Mouse (Mus musculus) neural tube, embryonic 11.5 days (tissue): ENCODE results near the gene Olfr1008. TPM values are rescaled to one million over a fixed set of nuclear protein-coding genes. Genes with fewer than 3 reads are reported as not detected.
A peak's percentile ranks its signal among the peaks of the same experiment; 100 is the strongest.
"Not testable (repeated sequence)": the region's sequence is repeated elsewhere in the genome, so short reads cannot be mapped to it uniquely, and the experiment has no call there.

Experiments
- ATAC-seq: fragments of 200-750 bp; cut with Nextera tagmentation; 2 replicates; pipeline ENCODE4 v1.8.0; 2017; ENCODE audit warnings: moderate number of reproducible peaks, mild to moderate bottlenecking, moderate TSS enrichment, moderate library complexity; ENCODE audit not compliant: insufficient read depth, low FRiP score, low TSS enrichment
- DNase-seq: peaks from one replicate; pipeline ENCODE4 v3.0.0-alpha.2; 2015; ENCODE audit warnings: low spot score
- H3K27ac ChIP-seq: fragments of 300-500 bp; sonication (generic); 2 replicates; pipeline ENCODE4 v1.5.1; 2014; ENCODE audit warnings: low read depth, mild to moderate bottlenecking, low read length
- H3K27me3 ChIP-seq: fragments of 300-500 bp; sonication (generic); 2 replicates; pipeline ENCODE4 v1.6.1; 2014; ENCODE audit warnings: mild to moderate bottlenecking, low read length, mixed read lengths; ENCODE audit not compliant: control insufficient read depth, insufficient read depth
- H3K36me3 ChIP-seq: fragments of 300-500 bp; sonication (generic); 2 replicates; pipeline ENCODE4 v1.6.1; 2014; ENCODE audit warnings: mild to moderate bottlenecking, low read length, moderate library complexity, mixed read lengths; ENCODE audit not compliant: control insufficient read depth, insufficient read depth
- H3K4me1 ChIP-seq: fragments of 300-500 bp; sonication (generic); 2 replicates; pipeline ENCODE4 v1.6.1; 2014; ENCODE audit warnings: low read length, mixed read lengths; ENCODE audit not compliant: control insufficient read depth, insufficient read depth
- H3K4me2 ChIP-seq: fragments of 300-500 bp; sonication (generic); 2 replicates; pipeline ENCODE4 v1.6.1; 2014; ENCODE audit warnings: low read depth, mild to moderate bottlenecking, moderate library complexity
- H3K4me3 ChIP-seq: fragments of 300-500 bp; sonication (generic); 2 replicates; pipeline ENCODE4 v1.5.1; 2014; ENCODE audit warnings: low read depth, low read length
- H3K9ac ChIP-seq: fragments of 300-500 bp; sonication (generic); 2 replicates; pipeline ENCODE4 v1.6.1; 2014; ENCODE audit warnings: mild to moderate bottlenecking, low read length
- H3K9me3 ChIP-seq: fragments of 300-500 bp; sonication (generic); 2 replicates; pipeline ENCODE4 v1.6.1; 2016; ENCODE audit warnings: low read length; ENCODE audit not compliant: control insufficient read depth
- WGBS: fragments of 180-500 bp; shearing (Covaris S2); extraction: QIAGEN DNeasy Blood & Tissue Kit; methylation state at CpG from one replicate; pipeline ENCODE4 v1.1.7; 2014; 5-methylcytosine and 5-hydroxymethylcytosine counted together
- polyA plus RNA-seq: library from polyadenylated mRNA; unstranded; fragments of >200 nt; fragmentation: Nextera tagmentation; extraction: Ambion mirVana; gene quantifications from 2 replicates; pipeline ENCODE4 v1.2.1, GENCODE M21; 2014

Olfr1008 gene
- not detected in 2 replicates for polyA plus RNA-seq

DNA sequence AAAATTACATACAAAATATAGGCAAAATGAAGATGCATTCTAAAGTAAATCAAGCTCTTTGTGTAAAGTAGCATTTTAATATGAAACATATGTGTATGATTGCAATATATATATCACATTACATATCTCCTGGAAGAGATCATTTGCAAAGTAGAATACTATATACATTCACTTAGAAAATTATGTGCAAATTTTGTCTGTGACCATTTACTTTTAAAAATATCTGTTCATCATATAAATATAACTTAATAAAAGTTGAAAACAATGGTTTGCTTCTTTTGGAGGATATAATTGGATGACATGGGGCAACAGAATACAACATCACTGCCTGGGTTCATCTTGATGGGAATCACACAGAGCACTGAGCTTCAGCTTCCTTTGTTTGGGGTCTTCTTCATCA lies at the start of gene Olfr1008:
Gene Olfr1008, plus strand, starts transcription at position 301 of the 400 bp plus-strand sequence.
- H3K27me3 ChIP-seq: no peaks in the 10 kb centered on the region
- no peak within 1 kb of the TSS for H3K9ac ChIP-seq
- no peak within 1 kb of the TSS for H3K27ac ChIP-seq
- H3K36me3 ChIP-seq: no peaks in the 10 kb centered on the region
- no peak within 1 kb of the TSS for H3K4me3 ChIP-seq
- H3K4me2 ChIP-seq: no peak within 1 kb of the TSS
- H3K4me1 ChIP-seq: no peaks in the 10 kb centered on the region
- ATAC-seq (no peak), DNase-seq (no peak)
- H3K9me3 ChIP-seq: no peaks in the 10 kb centered on the region

DNA sequence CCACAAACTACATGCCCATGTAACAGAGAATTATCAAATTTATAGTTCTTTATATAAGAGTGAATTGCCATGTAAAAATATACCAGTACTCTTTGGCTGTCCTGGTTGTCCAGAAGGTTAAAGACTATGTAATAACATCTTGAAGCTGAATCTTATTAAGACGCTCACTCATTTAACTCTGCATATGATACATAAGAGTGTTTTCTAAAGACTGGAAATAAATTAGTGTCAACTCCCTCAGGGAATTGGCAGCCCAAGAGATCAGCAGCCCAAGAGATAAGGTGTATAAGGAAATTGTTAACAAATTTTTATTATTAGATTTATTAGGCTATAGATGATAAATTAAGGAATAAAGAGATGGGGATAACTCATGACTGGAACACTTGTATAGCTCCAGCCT lies 38.6 kb upstream of the Olfr1008 start, which contains the start of gene Olfr1002:
Gene Olfr1002, minus strand, starts transcription at position 101 of the 400 bp plus-strand sequence.
- DNase-seq (no peak), ATAC-seq (no peak)
- WGBS: 96% methylated on average over 1 of the region's 1 CpGs
- Histone ChIP-seq H3K36me3 (no peaks in the 10 kb centered on the region), H3K27me3 (no peaks in the 10 kb centered on the region), H3K4me3 (no peak within 1 kb of the TSS), H3K27ac (no peak within 1 kb of the TSS), H3K4me1 (no peaks in the 10 kb centered on the region), H3K4me2 (no peak within 1 kb of the TSS), H3K9ac (no peak within 1 kb of the TSS), H3K9me3 (no peaks in the 10 kb centered on the region)

DNA sequence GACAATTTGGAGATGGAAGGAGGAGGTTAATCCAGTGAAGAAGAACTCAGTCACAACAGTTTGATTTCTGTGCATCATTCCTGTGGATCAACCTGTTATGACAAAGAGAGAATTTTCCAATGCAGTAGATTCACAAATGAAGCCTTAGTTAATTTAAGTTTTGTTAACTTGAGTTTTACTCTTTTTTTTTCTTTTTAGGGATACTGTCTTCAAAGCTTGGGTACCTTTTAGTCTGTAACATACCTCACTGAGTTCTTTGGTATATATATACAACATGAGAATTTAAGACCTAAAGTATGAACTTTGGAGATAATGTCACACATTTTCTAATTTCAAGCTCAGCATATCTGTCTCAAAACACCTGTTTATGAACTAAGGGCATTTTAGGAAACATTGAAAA lies 24.9 kb upstream of the Olfr1008 start, which contains the start of gene Olfr154:
Gene Olfr154, minus strand, starts transcription at position 101 of the 400 bp plus-strand sequence.
- H3K27ac ChIP-seq, H3K4me3 ChIP-seq, H3K36me3 ChIP-seq, H3K4me1 ChIP-seq, DNase-seq, H3K4me2 ChIP-seq, H3K9me3 ChIP-seq, H3K9ac ChIP-seq, ATAC-seq, H3K27me3 ChIP-seq: not testable (repeated sequence)

DNA sequence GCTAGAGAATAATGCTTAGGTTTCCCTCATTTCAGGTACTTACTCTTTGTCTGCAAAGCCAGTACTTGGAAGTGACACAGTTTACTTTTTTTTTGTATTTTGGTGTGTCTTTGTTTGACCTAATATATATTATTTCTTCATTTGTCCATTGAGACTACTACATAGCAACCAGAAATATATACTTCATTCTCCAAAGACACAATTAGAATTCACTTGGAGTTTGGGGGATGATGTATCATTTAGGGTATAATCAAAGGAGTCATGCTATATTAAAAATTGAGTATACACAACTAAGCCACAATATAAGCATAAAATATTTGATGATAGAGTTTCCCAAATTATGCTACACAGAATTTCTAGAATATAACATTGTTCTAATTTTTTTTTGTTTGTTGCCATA lies 10.6 kb upstream of the Olfr1008 start, which contains the start of gene Olfr1006:
Gene Olfr1006, minus strand, starts transcription at position 101 of the 400 bp plus-strand sequence.
- ATAC-seq: no peak
- no peak within 1 kb of the TSS for H3K27ac ChIP-seq
- no peaks in the 10 kb centered on the region for H3K9me3 ChIP-seq
- no peaks in the 10 kb centered on the region for H3K4me1 ChIP-seq
- DNase-seq: no peak
- H3K36me3 ChIP-seq: no peaks in the 10 kb centered on the region
- H3K27me3 ChIP-seq: no peaks in the 10 kb centered on the region
- no peak within 1 kb of the TSS for H3K9ac ChIP-seq
- no peak within 1 kb of the TSS for H3K4me2 ChIP-seq
- H3K4me3 ChIP-seq: no peak within 1 kb of the TSS

DNA sequence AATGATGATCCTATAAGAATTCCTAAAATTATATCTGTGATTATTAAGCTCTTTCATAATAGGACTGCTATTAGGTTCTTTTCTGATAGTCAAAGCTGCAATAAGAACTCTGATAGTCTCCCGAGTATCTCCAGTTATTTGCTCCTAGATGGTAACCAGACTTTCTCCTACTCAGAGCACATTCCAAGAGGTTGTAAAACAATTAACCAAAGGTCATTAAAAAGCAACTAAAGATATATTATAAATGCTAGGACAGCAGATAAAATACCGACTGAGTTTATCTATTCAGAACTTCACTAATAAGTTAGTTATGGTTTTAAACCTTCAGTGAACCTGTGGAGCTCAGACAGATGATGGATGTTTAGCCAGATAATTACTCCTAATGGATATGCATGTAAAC lies 21.4 kb downstream of the Olfr1008 start:
- DNase-seq, H3K36me3 ChIP-seq, H3K4me3 ChIP-seq, H3K27me3 ChIP-seq, H3K9me3 ChIP-seq, H3K27ac ChIP-seq, ATAC-seq, H3K4me1 ChIP-seq, H3K4me2 ChIP-seq, H3K9ac ChIP-seq: not testable (repeated sequence)
- WGBS: 45% methylated on average over 2 of the region's 2 CpGs

DNA sequence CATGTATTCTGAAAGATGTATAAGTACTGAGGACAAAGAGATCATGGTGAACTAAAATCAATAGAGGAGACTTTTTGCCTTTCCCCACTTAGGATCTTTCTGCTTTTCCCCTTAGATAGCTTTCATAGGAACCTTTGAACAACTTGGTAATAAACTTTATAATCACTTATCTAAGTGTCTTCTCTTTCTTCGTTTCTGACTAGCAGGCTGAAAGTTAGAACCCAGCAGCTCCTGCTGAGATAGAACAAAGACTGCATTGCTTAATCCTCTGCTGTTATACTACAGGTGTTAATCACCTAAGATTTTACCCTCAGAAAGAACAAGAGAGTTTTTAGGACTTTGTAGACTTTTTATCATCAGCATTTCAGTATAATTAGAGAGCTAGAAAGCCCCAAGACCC lies 21.9 kb downstream of the Olfr1008 start:
- Histone ChIP-seq H3K4me1 (no peaks in the 10 kb centered on the region), H3K27me3 (no peaks in the 10 kb centered on the region), H3K4me3 (no peak overlapping the region), H3K9me3 (no peaks in the 10 kb centered on the region), H3K9ac (no peak overlapping the region), H3K4me2 (no peak overlapping the region), H3K27ac (no peak overlapping the region), H3K36me3 (no peaks in the 10 kb centered on the region)
- DNase-seq (no peak), ATAC-seq (no peak)
- 8% methylated on average over 1 of the region's 1 CpGs for WGBS

DNA sequence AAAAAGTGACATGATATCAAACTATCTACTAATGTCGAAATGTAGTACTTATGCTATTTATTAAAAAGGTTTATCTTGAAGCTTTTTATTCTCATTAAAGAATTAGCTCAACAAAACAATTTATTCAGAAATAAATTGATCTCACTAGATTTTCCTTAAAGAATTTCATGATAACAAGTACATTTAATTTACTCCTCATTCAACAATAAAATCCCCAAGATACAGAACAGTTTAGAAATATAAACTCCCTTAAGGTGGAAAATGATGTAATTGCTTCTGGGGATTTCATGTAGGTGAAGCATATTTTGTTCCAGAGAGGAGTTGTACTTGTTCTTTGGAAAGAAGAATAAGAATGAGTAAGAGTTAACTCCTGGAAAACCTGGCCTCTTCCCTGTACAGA lies 25.9 kb downstream of the Olfr1008 start, which contains the start of gene Olfr1009:
Gene Olfr1009, plus strand, starts transcription at position 301 of the 400 bp plus-strand sequence.
- DNase-seq: no peak
- Histone ChIP-seq H3K9ac (no peak within 1 kb of the TSS), H3K4me1 (no peaks in the 10 kb centered on the region), H3K36me3 (no peaks in the 10 kb centered on the region), H3K9me3 (no peaks in the 10 kb centered on the region), H3K27me3 (no peaks in the 10 kb centered on the region), H3K27ac (no peak within 1 kb of the TSS), H3K4me3 (no peak within 1 kb of the TSS), H3K4me2 (no peak within 1 kb of the TSS)
- no peak for ATAC-seq
- 87% methylated on average over 1 of the region's 1 CpGs for WGBS

DNA sequence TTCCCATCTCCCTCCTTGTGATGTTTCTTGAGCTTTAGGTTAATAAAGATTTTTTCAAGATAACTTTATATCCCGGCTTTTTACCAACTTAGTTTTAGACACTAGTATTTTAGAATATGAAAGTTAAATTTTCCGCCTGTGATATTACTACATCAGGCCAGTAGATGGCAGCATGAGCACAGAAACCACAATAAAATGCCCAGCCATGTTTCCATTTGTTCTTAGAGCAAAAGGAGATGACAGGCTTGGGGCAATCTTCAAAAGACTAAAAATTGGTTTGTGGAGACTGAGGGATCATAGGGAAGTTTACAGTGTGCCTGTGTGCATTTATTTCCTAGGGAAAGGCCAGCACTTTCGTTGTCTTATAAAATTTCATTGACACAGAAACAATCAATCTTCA lies 36.6 kb downstream of the Olfr1008 start:
- no peaks in the 10 kb centered on the region for H3K9me3 ChIP-seq
- no peaks in the 10 kb centered on the region for H3K27me3 ChIP-seq
- no peaks in the 10 kb centered on the region for H3K4me1 ChIP-seq
- WGBS: 21% methylated on average over 3 of the region's 3 CpGs
- no peak for ATAC-seq
- no peak overlapping the region for H3K4me3 ChIP-seq
- peak; percentile 17 for DNase-seq
- H3K4me2 ChIP-seq: no peak overlapping the region
- no peak overlapping the region for H3K9ac ChIP-seq
- no peak overlapping the region for H3K27ac ChIP-seq
- H3K36me3 ChIP-seq: no peaks in the 10 kb centered on the region
